Mouse (Mus musculus): Measurements from ENCODE around the gene Dstn.

GRCm38 (mm10) chr2:143924085-143924484 is 9.0 kb downstream of the Dstn start:
- TF ChIP-seq CTCF (IDR thresholded peaks at IDR 0.05; ENCODE audit: borderline replicate concordance, insufficient read depth, low read length) (no peak), POLR2A (IDR thresholded peaks at IDR 0.05; ENCODE audit: low read depth, low read length) (no peak)
